16 mouse cellular contexts compared by ENCODE assay signal in genomic region chr13:19506543-19506942, GRCm38 (mm10).
"Had no signal": no experiment of that assay in that cellular context is flagged by ENCODE, and none has a peak within 500 bp of the region (broad histone marks: within the 10 kb centered on the region; RNA-seq: fewer than 3 reads in every experiment).

No protein-coding gene starts in this region.

- H3K27me3 ChIP-seq: neural tube, embryonic 13.5 days; neural tube, embryonic 15.5 days; stomach, embryonic 15.5 days had no signal

- H3K9me3 ChIP-seq: neural tube, embryonic 13.5 days; neural tube, embryonic 15.5 days; stomach, embryonic 15.5 days had no signal

- H3K27ac ChIP-seq: neural tube, embryonic 13.5 days; neural tube, embryonic 15.5 days; stomach, embryonic 15.5 days; stomach, postnatal 0 days had no signal

- H3K36me3 ChIP-seq: neural tube, embryonic 13.5 days; neural tube, embryonic 15.5 days; stomach, embryonic 15.5 days had no signal

- DNase-seq: retina, postnatal 1 day; right cerebral cortex, adult 18-20 months; right cerebral cortex, postnatal 14 days; right cerebral cortex, postnatal 25 days; right cerebral cortex, postnatal 4 days; spleen, adult 18-20 months; thymus, adult 18-20 months; thymus, adult 2 months; thymus, postnatal 14 days; thymus, postnatal 25 days; thymus, postnatal 36 days; thymus, postnatal 4 days had no signal

- H3K4me2 ChIP-seq: neural tube, embryonic 13.5 days; neural tube, embryonic 15.5 days; stomach, embryonic 15.5 days had no signal

- H3K4me3 ChIP-seq: neural tube, embryonic 13.5 days; neural tube, embryonic 15.5 days; stomach, embryonic 15.5 days had no signal

- H3K9ac ChIP-seq: neural tube, embryonic 13.5 days; neural tube, embryonic 15.5 days; stomach, embryonic 15.5 days had no signal

- H3K4me1 ChIP-seq: neural tube, embryonic 13.5 days; neural tube, embryonic 15.5 days; stomach, embryonic 15.5 days had no signal
